Mouse (Mus musculus) heart, adult 2 months (tissue): ENCODE measurements at regions not wholly inside any gene's neighbourhood (a gene's known extent, or its start where the extent isn't known, plus 50 kb on each side); places are given as distances from the start of the nearest gene placed in this dataset.

ENCODE experiments used
- CTCF ChIP-seq: fragments of 200-600 bp; IDR thresholded peaks from 2 replicates; pipeline ENCODE4 v1.8.1; 2022; ENCODE audit warnings: antibody characterized with exemption, mild to moderate bottlenecking, moderate library complexity
- EP300 ChIP-seq: fragments of 200-500 bp; IDR thresholded peaks from 2 replicates; pipeline ENCODE4 v1.6.1; 2011; ENCODE audit warnings: low read depth, low read length, control low read depth; ENCODE audit not compliant: insufficient read depth
- POLR2A ChIP-seq: fragments of 200-500 bp; IDR thresholded peaks from 2 replicates; pipeline ENCODE4 v1.6.1; 2011; ENCODE audit warnings: mild to moderate bottlenecking, low read depth, low read length, control low read depth; ENCODE audit not compliant: insufficient read depth

DNA sequence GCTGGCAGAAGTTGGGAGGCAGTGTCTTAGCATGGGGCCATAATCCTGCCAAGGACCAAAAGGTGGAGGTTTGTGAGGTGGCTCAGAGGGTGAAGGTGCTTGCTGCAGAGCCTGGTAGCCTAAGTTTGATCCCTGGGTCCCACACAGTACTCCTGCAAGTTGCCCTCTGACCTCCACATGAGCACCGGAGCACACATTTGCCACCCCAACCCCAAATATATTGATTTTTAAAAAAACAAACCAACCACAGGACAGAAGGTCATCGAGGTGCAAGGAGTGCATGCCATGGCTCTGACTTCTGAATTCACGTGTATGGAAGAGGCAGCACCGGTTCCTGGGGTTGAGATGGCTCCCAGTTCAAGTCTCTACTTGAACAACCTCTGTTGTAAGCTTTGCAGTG is 186.2 kb downstream of the Rplp1 start:
- no peak for TF ChIP-seq CTCF
- no peak for TF ChIP-seq POLR2A
- TF ChIP-seq EP300: no peak
